Mouse (Mus musculus) stomach, postnatal 0 days (tissue): ENCODE data around the gene Tmem171. TPM values are rescaled to one million over a fixed set of nuclear protein-coding genes. Genes with fewer than 3 reads are reported as not detected.

Experiments
- ATAC-seq: fragments of 200-750 bp; cut with Nextera tagmentation; 2 replicates; pipeline ENCODE4 v1.8.0; 2017; ENCODE audit not compliant: low FRiP score, low TSS enrichment
- DNase-seq: peaks from one replicate; pipeline ENCODE4 v3.0.0-alpha.2; 2016; ENCODE audit warnings: low spot score
- H3K27ac ChIP-seq: fragments of 300-500 bp; sonication (generic); replicated peaks from 2 replicates; pipeline ENCODE4 v1.5.1; 2014; ENCODE audit warnings: mild to moderate bottlenecking, control low read depth
- H3K27me3 ChIP-seq: fragments of 300-500 bp; sonication (generic); 2 replicates; pipeline ENCODE4 v1.6.1; 2014; ENCODE audit warnings: low read length; ENCODE audit not compliant: control insufficient read depth, insufficient read depth
- H3K36me3 ChIP-seq: fragments of 300-500 bp; sonication (generic); 2 replicates; pipeline ENCODE4 v1.6.1; 2014; ENCODE audit warnings: low read length, mixed read lengths; ENCODE audit not compliant: control insufficient read depth, insufficient read depth
- H3K4me1 ChIP-seq: fragments of 300-500 bp; sonication (generic); replicated peaks from 2 replicates; pipeline ENCODE4 v1.6.1; 2014; ENCODE audit warnings: antibody characterized with exemption; ENCODE audit not compliant: control insufficient read depth, insufficient read depth
- H3K4me2 ChIP-seq: fragments of 300-500 bp; sonication (generic); replicated peaks from 2 replicates; pipeline ENCODE4 v1.6.1; 2014; ENCODE audit warnings: low read depth, mild to moderate bottlenecking, control low read depth, moderate library complexity
- H3K4me3 ChIP-seq: fragments of 300-500 bp; sonication (generic); 2 replicates; pipeline ENCODE4 v1.5.1; 2014; ENCODE audit warnings: low read depth, low read length, control low read depth
- H3K9ac ChIP-seq: fragments of 300-500 bp; sonication (generic); 2 replicates; pipeline ENCODE4 v1.6.1; 2014; ENCODE audit warnings: mild to moderate bottlenecking, low read length, control low read depth, mixed read lengths
- H3K9me3 ChIP-seq: fragments of 300-500 bp; sonication (generic); 2 replicates; pipeline ENCODE4 v1.6.1; 2016; ENCODE audit warnings: low read length; ENCODE audit not compliant: control insufficient read depth
- CTCF ChIP-seq: IDR thresholded peaks from 2 replicates; pipeline ENCODE4 v1.5.1; 2016; ENCODE audit warnings: antibody characterized with exemption, low read depth, mild to moderate bottlenecking, moderate library complexity
- EP300 ChIP-seq: optimal IDR thresholded peaks from 2 replicates; pipeline ENCODE3; 2016; ENCODE audit warnings: antibody characterized with exemption
- WGBS: fragments of 180-500 bp; shearing (Covaris S2); extraction: QIAGEN DNeasy Blood & Tissue Kit; methylation state at CpG from one replicate; pipeline ENCODE4 v1.1.7; 2014; 5-methylcytosine and 5-hydroxymethylcytosine counted together
- polyA plus RNA-seq: library from polyadenylated mRNA; unstranded; fragments of >200 nt; fragmentation: Nextera tagmentation; extraction: Ambion mirVana; gene quantifications from 2 replicates; pipeline ENCODE4 v1.2.1, GENCODE M21; 2015

Tmem171 gene
- polyA plus RNA-seq, 1 experiment from 2014 or later: 27.4 TPM

GRCm38 (mm10) chr13:98710236-98710635 lies 15.6 kb upstream of the Tmem171 start:
- Histone ChIP-seq H3K4me2 (no peak overlapping the region), H3K4me3 (no peak overlapping the region), H3K36me3 (no peaks in the 10 kb centered on the region), H3K27me3 (no peaks in the 10 kb centered on the region), H3K9me3 (no peaks in the 10 kb centered on the region), H3K27ac (no peak overlapping the region), H3K4me1 (no peaks in the 10 kb centered on the region), H3K9ac (no peak overlapping the region)
- DNase-seq (peak; percentile 12), ATAC-seq (no peak)
- 53% methylated on average over 8 of the region's 8 CpGs for WGBS
- TF ChIP-seq CTCF: no peak
- TF ChIP-seq EP300: no peak

- no peak for ATAC-seq
- no peaks in the 10 kb centered on the region for H3K27me3 ChIP-seq
- no peak overlapping the region for H3K4me3 ChIP-seq
- no peak overlapping the region for H3K27ac ChIP-seq
- 80% methylated on average over 4 of the region's 4 CpGs for WGBS
- no peaks in the 10 kb centered on the region for H3K36me3 ChIP-seq
- H3K9ac ChIP-seq: no peak overlapping the region
- H3K4me2 ChIP-seq: no peak overlapping the region
- H3K9me3 ChIP-seq: no peaks in the 10 kb centered on the region
- H3K4me1 ChIP-seq: no peaks in the 10 kb centered on the region
- no peak for TF ChIP-seq EP300
- TF ChIP-seq CTCF: no peak
- DNase-seq: peak; percentile 11
Measured at GRCm38 (mm10) chr13:98705501-98705900, 10.9 kb upstream of the Tmem171 start.

- ATAC-seq: no peak
Measured at GRCm38 (mm10) chr13:98703786-98704185, 9.2 kb upstream of the Tmem171 start.

GRCm38 (mm10) chr13:98702361-98702760 lies 7.7 kb upstream of the Tmem171 start:
- ATAC-seq: no peak
- Histone ChIP-seq H3K9ac (no peak overlapping the region), H3K36me3 (no peaks in the 10 kb centered on the region), H3K9me3 (no peaks in the 10 kb centered on the region), H3K4me3 (no peak overlapping the region), H3K4me2 (no peak overlapping the region), H3K4me1 (no peaks in the 10 kb centered on the region), H3K27ac (no peak overlapping the region), H3K27me3 (no peaks in the 10 kb centered on the region)
- TF ChIP-seq EP300 (no peak), CTCF (no peak)
- WGBS: 93% methylated on average over 8 of the region's 8 CpGs
- DNase-seq: no peak

More at GRCm38 (mm10) chr13:98703786-98704185, 9.2 kb upstream of the Tmem171 start:
- Histone ChIP-seq H3K9me3 (no peaks in the 10 kb centered on the region), H3K4me3 (no peak overlapping the region), H3K27me3 (no peaks in the 10 kb centered on the region), H3K4me1 (no peaks in the 10 kb centered on the region), H3K36me3 (no peaks in the 10 kb centered on the region), H3K9ac (no peak overlapping the region), H3K4me2 (no peak overlapping the region), H3K27ac (no peak overlapping the region)
- TF ChIP-seq CTCF (no peak), EP300 (no peak)
- 86% methylated on average over 8 of the region's 8 CpGs for WGBS
- DNase-seq: no peak

- Histone ChIP-seq H3K9ac (no peak overlapping the region), H3K27ac (peak overlapping the region; percentile 35), H3K9me3 (no peaks in the 10 kb centered on the region), H3K4me3 (no peak overlapping the region), H3K4me1 (no peaks in the 10 kb centered on the region), H3K4me2 (no peak overlapping the region), H3K36me3 (no peaks in the 10 kb centered on the region), H3K27me3 (no peaks in the 10 kb centered on the region)
- 59% methylated on average over 5 of the region's 5 CpGs for WGBS
- TF ChIP-seq EP300 (no peak), CTCF (no peak)
- ATAC-seq (no peak), DNase-seq (no peak)
Measured at GRCm38 (mm10) chr13:98701309-98701675, 6.7 kb upstream of the Tmem171 start.

GRCm38 (mm10) chr13:98700661-98701308 lies 6.2 kb upstream of the Tmem171 start:
- Histone ChIP-seq H3K9ac (no peak overlapping the region), H3K36me3 (no peaks in the 10 kb centered on the region), H3K4me3 (no peak overlapping the region), H3K27me3 (no peaks in the 10 kb centered on the region), H3K4me1 (no peaks in the 10 kb centered on the region), H3K9me3 (no peaks in the 10 kb centered on the region), H3K4me2 (no peak overlapping the region), H3K27ac (peak overlapping the region; percentile 69)
- peak; percentile 45 for ATAC-seq
- 31% methylated on average over 10 of the region's 10 CpGs for WGBS
- TF ChIP-seq CTCF (no peak), EP300 (no peak)
- peak; percentile 80 for DNase-seq
